Mouse (Mus musculus) embryo, embryonic 11.5 days (tissue): Measurements from ENCODE around the gene Pyroxd2.
"Not testable (repeated sequence)": the region's sequence is repeated elsewhere in the genome, so short reads cannot be mapped to it uniquely, and the experiment has no call there.

Experiments used
- DNase-seq: peaks from one replicate; pipeline ENCODE4 v3.0.0-alpha.2; 2012; ENCODE audit warnings: low read depth, low spot score

Pyroxd2 gene

DNA sequence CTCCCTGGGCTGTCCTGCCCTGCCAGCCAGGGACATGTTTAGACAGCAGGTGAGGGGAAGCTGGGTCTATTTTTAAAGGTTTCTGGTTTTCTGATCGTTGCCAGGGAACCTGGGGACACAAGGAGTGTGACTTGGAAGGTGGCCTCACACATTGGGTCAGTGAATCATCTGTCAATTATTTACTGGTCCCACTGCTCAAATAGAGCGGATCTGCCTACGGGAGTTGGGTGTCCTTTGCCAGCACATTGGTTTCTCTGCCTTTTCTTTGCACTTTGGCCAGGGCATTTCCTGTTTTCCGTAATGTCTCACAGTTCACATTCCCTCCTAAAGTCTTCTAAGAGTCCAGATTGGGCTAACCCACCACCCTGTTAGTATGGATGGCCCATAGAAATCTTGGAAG lies 62.8 kb downstream of the Pyroxd2 start:
- no peak for DNase-seq

DNA sequence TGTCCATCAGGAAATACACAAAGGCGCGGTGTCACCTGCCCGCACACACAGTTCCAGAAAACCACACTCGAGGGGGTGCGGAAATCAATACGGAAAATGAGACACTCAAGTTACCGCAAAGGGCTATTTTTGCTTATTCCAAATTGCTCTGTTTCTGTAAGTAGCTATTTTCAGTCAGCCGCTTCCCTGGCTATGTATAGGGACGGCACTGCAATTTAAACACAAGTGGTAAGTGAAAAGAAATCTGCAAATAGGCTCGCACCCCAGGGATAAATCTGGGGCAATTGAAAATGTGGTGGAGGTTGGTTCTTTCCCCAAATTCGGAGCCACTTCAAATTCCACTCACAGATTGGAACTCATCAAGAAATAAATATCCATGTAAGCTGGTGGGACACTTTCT lies 63.3 kb downstream of the Pyroxd2 start:
- no peak for DNase-seq

DNA sequence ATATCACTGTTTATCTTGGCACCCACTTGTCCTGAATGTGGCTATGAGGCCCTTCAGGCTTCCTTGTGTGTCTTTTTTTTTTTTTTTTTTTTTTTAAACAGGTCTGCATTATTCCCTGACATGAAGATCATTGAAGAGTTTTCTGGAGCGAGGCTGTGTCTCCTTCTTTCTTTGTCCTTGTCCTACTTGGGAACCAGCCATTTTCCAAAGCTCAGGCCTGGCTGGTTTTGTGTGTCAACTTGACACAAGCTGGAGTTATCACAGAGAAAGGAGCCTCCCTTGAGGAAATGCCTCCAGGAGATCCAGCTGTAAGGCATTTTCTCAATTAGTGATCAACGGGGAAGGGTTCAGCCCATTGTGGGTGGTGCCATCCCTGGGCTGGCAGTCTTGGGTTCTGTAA lies 69.8 kb downstream of the Pyroxd2 start:
- DNase-seq, result not testable (repeated sequence)

DNA sequence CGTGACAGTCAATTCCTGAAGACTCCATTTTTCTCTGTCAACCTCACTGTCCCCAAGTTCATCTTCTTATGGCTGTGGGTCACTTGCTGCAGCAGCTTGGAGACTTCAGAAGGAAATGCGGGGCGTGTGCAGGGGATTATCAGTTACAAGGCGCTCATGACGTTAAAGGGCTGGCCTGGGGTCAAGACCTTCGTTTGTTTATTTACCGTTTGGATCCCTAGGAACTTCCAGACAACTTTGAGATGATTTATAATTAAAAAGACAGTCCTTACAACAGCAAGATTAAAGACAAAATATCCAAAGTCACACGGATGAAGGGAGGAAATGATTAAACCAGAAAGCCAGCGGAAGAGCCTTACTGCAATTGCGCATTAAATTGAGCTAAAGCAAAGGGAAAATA lies 74.4 kb downstream of the Pyroxd2 start:
- no peak for DNase-seq

DNA sequence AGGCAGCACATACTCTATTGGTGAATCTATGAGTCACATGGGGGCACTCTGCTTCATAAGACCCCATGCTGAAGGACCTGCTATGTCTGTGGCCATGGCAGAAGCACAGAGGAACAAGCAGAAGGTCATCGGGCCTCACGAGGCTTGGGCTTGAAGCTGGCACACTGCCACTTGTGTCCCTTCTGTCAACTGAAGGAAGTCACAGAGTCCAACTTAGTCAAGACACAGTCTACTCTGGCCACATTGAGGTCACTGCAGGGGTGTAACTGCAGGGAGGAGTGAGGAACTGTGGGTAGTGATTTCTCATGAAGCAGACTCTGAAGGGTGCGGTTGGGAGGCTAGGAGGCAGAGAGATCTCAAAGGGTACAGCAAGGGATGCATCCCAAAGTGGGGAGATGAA lies 75.1 kb downstream of the Pyroxd2 start:
- DNase-seq, result no peak

DNA sequence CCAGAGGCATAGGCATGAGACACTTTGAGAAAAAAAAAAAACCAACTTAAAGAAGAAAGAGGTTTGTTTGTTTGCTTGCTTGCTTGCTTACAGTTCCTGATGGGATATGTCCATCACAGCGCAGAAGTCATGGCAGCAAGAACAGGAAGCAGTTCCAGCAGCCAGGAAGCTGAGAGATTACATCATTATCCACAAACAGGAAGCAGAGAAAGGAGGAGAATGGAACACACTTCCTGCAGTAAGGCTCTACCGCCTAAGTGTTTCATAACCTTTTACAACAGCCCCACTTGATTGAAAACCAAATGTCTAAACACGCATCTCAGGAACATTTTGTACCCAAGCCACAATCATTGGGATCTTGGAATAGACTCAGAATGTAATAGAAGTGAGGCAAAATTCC lies 75.6 kb downstream of the Pyroxd2 start:
- no peak for DNase-seq
